Mouse (Mus musculus): ENCODE results near the gene Sema4d. TPM values are rescaled to one million over a fixed set of nuclear protein-coding genes. Genes with fewer than 3 reads are reported as not detected.
A peak's percentile ranks its signal among the peaks of the same experiment; 100 is the strongest.
"Not testable (repeated sequence)": the region's sequence is repeated elsewhere in the genome, so short reads cannot be mapped to it uniquely, and the experiment has no call there.

Sema4d gene
- polyA plus RNA-seq, 1 experiment from 2014 or later = 4.9 TPM

DNA sequence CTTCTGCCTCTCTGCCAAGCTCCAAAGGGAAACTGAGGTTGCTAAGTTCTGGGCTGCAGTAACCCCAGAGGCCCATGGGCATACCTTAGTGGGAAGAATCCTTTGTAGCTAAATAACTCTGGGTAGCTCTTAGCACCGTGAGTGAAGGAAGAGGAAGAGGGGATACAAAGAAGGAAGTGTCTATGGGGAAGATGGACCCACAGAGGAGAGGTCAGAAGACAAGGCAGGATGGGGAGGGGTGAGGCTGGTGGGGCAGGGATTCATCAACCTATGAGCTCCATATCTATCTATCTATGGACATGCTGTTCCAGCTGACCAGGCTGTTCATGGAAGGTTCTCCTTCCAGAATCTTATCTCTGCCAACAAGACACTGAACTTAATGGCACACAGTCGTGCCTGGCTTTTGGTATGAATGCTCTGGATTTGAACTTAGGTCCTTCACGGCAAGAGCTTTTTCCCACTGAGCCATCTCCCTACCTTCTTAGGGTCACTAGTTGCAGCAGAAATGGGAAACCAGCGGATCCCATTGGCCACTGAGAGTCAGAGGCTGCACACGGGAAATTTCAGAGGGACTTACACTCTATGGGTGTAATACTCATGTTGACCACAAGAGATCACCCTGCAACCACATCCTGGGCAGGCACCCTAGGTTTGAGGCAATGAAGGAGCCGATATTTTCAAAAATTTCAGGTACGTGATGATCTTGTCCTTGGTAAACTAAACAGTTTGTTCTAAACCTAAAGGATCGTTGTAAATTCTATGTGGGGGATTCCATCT lies 45.9 kb upstream of the Sema4d start:
- Histone ChIP-seq H3K9ac (replicated peaks; ENCODE audit: low read depth) (no peak overlapping the region), H3K4me3 (ENCODE audit: low read depth, low read length) (no peak overlapping the region), H3K4me2 (replicated peaks; ENCODE audit: low read depth, low read length) (no peak overlapping the region), H3K4me1 (ENCODE audit: insufficient read depth, low read depth, low read length) (peaks cover 5% of the 10 kb centered on the region; the same call in 1 of the 2 replicates), H3K36me3 (ENCODE audit: insufficient read depth, low read length) (no peaks in the 10 kb centered on the region), H3K27ac (ENCODE audit: low read length) (no peak overlapping the region), H3K9me3 (ENCODE audit: low read length) (no peaks in the 10 kb centered on the region), H3K27me3 (replicated peaks; ENCODE audit: insufficient read depth, low read length) (0 out of 2 replicates have a peak, but pooled peaks cover 4% of the 10 kb centered on the region)
- WGBS = 13% methylated on average over 8 of the region's 8 CpGs
- ATAC-seq = peak; percentile 59; the same call in 1 of the 2 replicates
- peak; percentile 77 for DNase-seq (ENCODE audit: low spot score)
- peak; percentile 96 for TF ChIP-seq CTCF (IDR thresholded peaks at IDR 0.05)
- TF ChIP-seq EP300 (IDR thresholded peaks at IDR 0.05) = 0 out of 2 replicates have a peak, but pooled peaks have one; percentile 26

GRCm38 (mm10) chr13:51837402-51837801 lies 43.9 kb upstream of the Sema4d start:
- no peak for TF ChIP-seq EP300 (IDR thresholded peaks at IDR 0.05)
- TF ChIP-seq CTCF (IDR thresholded peaks at IDR 0.05) = no peak
- Histone ChIP-seq H3K4me3 (ENCODE audit: low read depth, low read length) (no peak overlapping the region), H3K36me3 (ENCODE audit: insufficient read depth, low read length) (no peaks in the 10 kb centered on the region), H3K4me1 (ENCODE audit: insufficient read depth, low read depth, low read length) (peaks cover under 1% of the 10 kb centered on the region; the same call in 1 of the 2 replicates), H3K27me3 (replicated peaks; ENCODE audit: insufficient read depth, low read length) (0 out of 2 replicates have a peak, but pooled peaks cover 4% of the 10 kb centered on the region), H3K9ac (replicated peaks; ENCODE audit: low read depth) (no peak overlapping the region), H3K27ac (ENCODE audit: low read length) (no peak overlapping the region), H3K9me3 (ENCODE audit: low read length) (no peaks in the 10 kb centered on the region), H3K4me2 (replicated peaks; ENCODE audit: low read depth, low read length) (no peak overlapping the region)
- DNase-seq (ENCODE audit: low spot score) = no peak
- 8% methylated on average over 5 of the region's 5 CpGs for WGBS
- no peak for ATAC-seq

GRCm38 (mm10) chr13:51835208-51835607 lies 41.7 kb upstream of the Sema4d start:
- H3K4me2 ChIP-seq (replicated peaks; ENCODE audit: low read depth, low read length); H3K9me3 ChIP-seq (ENCODE audit: low read length); ATAC-seq; H3K4me1 ChIP-seq (ENCODE audit: insufficient read depth, low read depth, low read length); H3K9ac ChIP-seq (replicated peaks; ENCODE audit: low read depth); H3K4me3 ChIP-seq (ENCODE audit: low read depth, low read length); H3K27me3 ChIP-seq (replicated peaks; ENCODE audit: insufficient read depth, low read length); DNase-seq (ENCODE audit: low spot score); H3K36me3 ChIP-seq (ENCODE audit: insufficient read depth, low read length); H3K27ac ChIP-seq (ENCODE audit: low read length): not testable (repeated sequence)
- 88% methylated on average over 4 of the region's 4 CpGs for whole genome bisulfite sequencing

- Histone ChIP-seq H3K36me3 (ENCODE audit: insufficient read depth, low read length) (no peaks in the 10 kb centered on the region), H3K4me1 (ENCODE audit: insufficient read depth, low read depth, low read length) (no peaks in the 10 kb centered on the region), H3K9ac (replicated peaks; ENCODE audit: low read depth) (no peak overlapping the region), H3K4me2 (replicated peaks; ENCODE audit: low read depth, low read length) (no peak overlapping the region), H3K4me3 (ENCODE audit: low read depth, low read length) (no peak overlapping the region), H3K27ac (ENCODE audit: low read length) (no peak overlapping the region), H3K27me3 (replicated peaks; ENCODE audit: insufficient read depth, low read length) (0 out of 2 replicates have a peak, but pooled peaks cover 4% of the 10 kb centered on the region), H3K9me3 (ENCODE audit: low read length) (no peaks in the 10 kb centered on the region)
- 26% methylated on average over 2 of the region's 2 CpGs for WGBS
- DNase-seq (ENCODE audit: low spot score) = no peak
- TF ChIP-seq CTCF (IDR thresholded peaks at IDR 0.05) (no peak), EP300 (IDR thresholded peaks at IDR 0.05) (no peak)
- ATAC-seq = no peak
Observed at GRCm38 (mm10) chr13:51834520-51834919, 41.0 kb upstream of the Sema4d start.

DNA sequence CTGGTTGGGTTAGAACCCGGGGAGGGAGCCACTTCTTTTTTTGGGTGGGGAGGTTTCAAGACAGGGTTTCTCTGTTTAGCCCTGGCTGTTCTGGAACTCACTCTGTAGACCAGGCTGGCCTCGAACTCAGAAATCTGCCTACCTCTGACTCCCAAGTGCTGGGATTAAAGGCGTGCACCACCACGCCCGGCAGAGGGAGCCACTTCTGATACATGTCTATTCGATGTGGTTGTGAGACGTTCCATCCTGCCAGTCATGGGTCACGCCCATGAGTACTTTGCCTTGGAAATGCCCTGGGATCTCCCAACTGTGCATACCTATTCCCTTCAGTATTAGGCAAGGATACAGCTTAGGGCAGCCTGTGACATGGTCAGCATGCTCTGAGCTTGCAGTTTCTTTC lies 40.5 kb upstream of the Sema4d start:
- H3K9ac ChIP-seq (replicated peaks; ENCODE audit: low read depth); H3K27me3 ChIP-seq (replicated peaks; ENCODE audit: insufficient read depth, low read length); H3K4me2 ChIP-seq (replicated peaks; ENCODE audit: low read depth, low read length); H3K4me1 ChIP-seq (ENCODE audit: insufficient read depth, low read depth, low read length); H3K27ac ChIP-seq (ENCODE audit: low read length); H3K36me3 ChIP-seq (ENCODE audit: insufficient read depth, low read length); H3K4me3 ChIP-seq (ENCODE audit: low read depth, low read length); DNase-seq (ENCODE audit: low spot score); H3K9me3 ChIP-seq (ENCODE audit: low read length); ATAC-seq: not testable (repeated sequence)
- 64% methylated on average over 8 of the region's 8 CpGs for WGBS
- peak; percentile 35 for TF ChIP-seq CTCF (IDR thresholded peaks at IDR 0.05)

GRCm38 (mm10) chr13:51833611-51834010 lies 40.1 kb upstream of the Sema4d start:
- Histone ChIP-seq H3K4me1 (ENCODE audit: insufficient read depth, low read depth, low read length) (no peaks in the 10 kb centered on the region), H3K36me3 (ENCODE audit: insufficient read depth, low read length) (no peaks in the 10 kb centered on the region), H3K27ac (ENCODE audit: low read length) (no peak overlapping the region), H3K27me3 (replicated peaks; ENCODE audit: insufficient read depth, low read length) (no peaks in the 10 kb centered on the region), H3K9me3 (ENCODE audit: low read length) (no peaks in the 10 kb centered on the region), H3K9ac (replicated peaks; ENCODE audit: low read depth) (no peak overlapping the region), H3K4me2 (replicated peaks; ENCODE audit: low read depth, low read length) (no peak overlapping the region), H3K4me3 (ENCODE audit: low read depth, low read length) (no peak overlapping the region)
- WGBS = 67% methylated on average over 2 of the region's 2 CpGs
- TF ChIP-seq EP300 (IDR thresholded peaks at IDR 0.05) (no peak), CTCF (IDR thresholded peaks at IDR 0.05) (no peak)
- DNase-seq (ENCODE audit: low spot score) (no peak), ATAC-seq (no peak)

All from lung, postnatal 0 days (tissue).